Mouse (Mus musculus): ENCODE results near the gene Rp9. TPM values are rescaled to one million over a fixed set of nuclear protein-coding genes. Genes with fewer than 3 reads are reported as not detected.

Gene Rp9
- polyA plus RNA-seq, 1 experiment from 2014 or later: 68.3 TPM

DNA sequence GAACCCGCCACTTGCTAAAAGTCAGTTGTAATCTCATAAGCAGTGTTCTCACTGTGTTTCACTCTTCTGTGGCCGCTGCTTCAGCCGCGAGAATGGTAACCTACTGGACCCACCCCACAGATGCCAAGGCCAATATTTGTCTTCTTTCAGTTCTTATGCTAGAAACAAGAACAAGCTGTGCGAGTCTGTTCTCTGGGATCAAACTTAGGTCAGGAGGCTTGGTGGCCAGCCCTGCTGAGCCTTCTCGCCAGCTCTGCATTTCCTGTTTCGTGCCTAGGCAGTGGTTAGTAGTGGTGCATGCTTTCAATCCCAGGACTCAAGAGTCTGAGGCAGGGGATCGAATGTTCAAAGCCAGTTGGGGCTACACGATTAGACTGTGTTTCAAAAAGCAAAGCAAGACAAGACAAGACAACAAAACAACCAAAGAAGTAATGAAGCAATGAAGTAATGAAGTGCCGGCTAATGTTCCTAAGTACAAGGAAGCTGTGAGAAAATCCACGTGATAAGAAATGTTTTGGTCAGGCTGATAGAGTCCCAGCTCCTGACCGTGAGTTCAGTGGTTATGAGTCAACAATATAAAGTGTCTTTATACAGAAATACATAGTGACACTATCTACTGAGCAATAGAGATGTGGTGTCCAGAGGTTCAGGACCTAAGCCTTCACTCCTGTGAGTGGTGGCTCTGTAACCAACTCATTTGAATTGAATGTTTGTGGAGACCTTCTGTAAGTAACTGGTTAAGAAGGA, 15.2 kb upstream of the Rp9 start:
- Histone ChIP-seq H3K9ac (no peak overlapping the region), H3K27ac (no peak overlapping the region), H3K4me2 (no peak overlapping the region), H3K9me3 (no peaks in the 10 kb centered on the region), H3K27me3 (no peaks in the 10 kb centered on the region), H3K4me1 (no peaks in the 10 kb centered on the region), H3K36me3 (no peaks in the 10 kb centered on the region), H3K4me3 (no peak overlapping the region)
- no peak for ATAC-seq (ENCODE audit: insufficient number of reproducible peaks, insufficient read depth, low FRiP score, low TSS enrichment, low read depth)
- 80% methylated on average over 12 of the region's 12 CpGs for WGBS

DNA sequence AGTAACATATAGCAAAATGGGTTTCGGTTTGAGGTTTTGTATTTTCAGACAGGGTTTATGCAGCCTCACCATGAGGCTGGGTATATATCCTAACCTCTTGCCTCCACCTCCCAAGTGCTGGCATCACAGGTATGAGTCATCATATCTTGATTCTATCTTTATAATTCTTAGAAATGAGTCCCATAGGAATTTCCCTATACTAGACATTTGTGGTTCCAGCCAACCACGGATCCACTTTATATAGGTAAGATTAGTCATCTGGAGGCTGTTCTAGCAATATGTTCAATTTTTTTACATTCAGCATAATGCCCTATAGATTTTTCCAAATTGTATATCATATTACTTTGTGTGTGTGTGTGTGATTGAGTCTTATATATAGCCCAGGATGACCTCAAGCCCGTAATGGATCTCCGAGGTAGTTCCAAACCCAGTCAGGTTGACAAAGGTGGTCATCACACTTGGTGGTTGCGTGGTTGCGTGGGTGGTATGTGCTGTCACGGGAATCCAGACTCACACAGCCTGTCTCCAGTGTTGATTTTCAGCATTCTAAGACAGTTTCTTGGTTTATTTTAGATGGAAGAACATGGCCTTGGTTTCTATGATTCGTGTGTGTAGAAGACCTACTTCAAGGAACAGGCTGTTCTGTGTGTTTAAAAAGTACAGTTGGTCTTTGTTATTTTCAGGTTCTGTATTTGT, 14.5 kb upstream of the Rp9 start:
- Histone ChIP-seq H3K9ac (no peak overlapping the region), H3K27me3 (no peaks in the 10 kb centered on the region), H3K4me2 (no peak overlapping the region), H3K4me1 (no peaks in the 10 kb centered on the region), H3K27ac (no peak overlapping the region), H3K36me3 (no peaks in the 10 kb centered on the region), H3K9me3 (no peaks in the 10 kb centered on the region), H3K4me3 (no peak overlapping the region)
- 90% methylated on average over 8 of the region's 8 CpGs for WGBS
- ATAC-seq (ENCODE audit: insufficient number of reproducible peaks, insufficient read depth, low FRiP score, low TSS enrichment, low read depth): no peak

DNA sequence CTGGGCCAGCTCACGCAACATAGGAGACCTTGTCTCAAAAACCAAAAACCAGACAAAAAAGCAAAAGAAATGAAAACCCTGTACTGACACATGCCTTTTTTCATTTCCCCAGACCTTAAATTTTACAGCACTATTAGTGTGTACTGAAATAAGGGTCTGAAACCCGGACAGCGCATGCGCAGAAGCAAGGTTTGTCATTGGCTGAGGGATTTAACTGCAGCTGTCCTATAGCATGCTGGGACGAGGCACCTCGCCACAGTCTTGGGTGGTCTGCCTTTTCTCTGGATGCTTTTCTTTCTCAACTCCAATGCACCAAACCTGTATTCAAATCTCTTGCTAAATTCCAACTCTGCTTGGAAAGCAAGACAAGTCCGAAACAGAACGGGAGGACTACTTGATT, 9.4 kb upstream of the Rp9 start:
- ATAC-seq (ENCODE audit: insufficient number of reproducible peaks, insufficient read depth, low FRiP score, low TSS enrichment, low read depth): no peak

DNA sequence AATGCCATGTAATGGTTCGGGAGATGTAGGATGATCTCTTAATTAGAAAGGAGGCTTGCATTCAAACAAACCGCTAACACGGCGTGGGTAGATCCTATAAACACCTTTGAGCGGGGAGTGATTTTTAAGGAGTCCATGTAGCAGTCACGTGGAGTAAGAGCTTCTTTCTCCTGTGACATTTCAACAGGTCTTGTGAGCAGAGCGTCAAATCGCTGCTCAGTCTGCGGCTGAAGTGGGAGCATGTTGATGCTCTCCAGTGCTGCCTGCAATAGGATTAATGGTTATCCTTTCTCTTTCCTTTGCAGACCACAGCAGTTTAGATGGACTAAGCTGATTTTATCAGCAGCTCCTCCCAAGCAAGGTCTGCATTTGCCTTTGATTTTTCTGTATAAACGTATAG, 6.7 kb upstream of the Rp9 start:
- H3K4me3 ChIP-seq: peak overlapping the region; percentile 64
- H3K9me3 ChIP-seq: no peaks in the 10 kb centered on the region
- ATAC-seq (ENCODE audit: insufficient number of reproducible peaks, insufficient read depth, low FRiP score, low TSS enrichment, low read depth): no peak
- H3K27ac ChIP-seq: no peak overlapping the region; the same call in 1 of the 2 replicates
- H3K4me1 ChIP-seq: peaks cover 3% of the 10 kb centered on the region; the same call in 1 of the 2 replicates
- no peaks in the 10 kb centered on the region for H3K36me3 ChIP-seq
- H3K9ac ChIP-seq: peak overlapping the region; percentile 75
- 4% methylated on average over 10 of the region's 10 CpGs for whole genome bisulfite sequencing
- peak overlapping the region; percentile 73 for H3K4me2 ChIP-seq
- H3K27me3 ChIP-seq: no peaks in the 10 kb centered on the region

More for the DNA sequence above, 9.4 kb upstream of the Rp9 start:
- no peak overlapping the region for H3K4me3 ChIP-seq
- no peak overlapping the region for H3K27ac ChIP-seq
- H3K27me3 ChIP-seq: no peaks in the 10 kb centered on the region
- H3K9ac ChIP-seq: no peak overlapping the region
- no peaks in the 10 kb centered on the region for H3K36me3 ChIP-seq
- H3K4me2 ChIP-seq: no peak overlapping the region
- WGBS: 91% methylated on average over 8 of the region's 8 CpGs
- peaks cover 3% of the 10 kb centered on the region; the same call in 1 of the 2 replicates for H3K4me1 ChIP-seq
- H3K9me3 ChIP-seq: no peaks in the 10 kb centered on the region

DNA sequence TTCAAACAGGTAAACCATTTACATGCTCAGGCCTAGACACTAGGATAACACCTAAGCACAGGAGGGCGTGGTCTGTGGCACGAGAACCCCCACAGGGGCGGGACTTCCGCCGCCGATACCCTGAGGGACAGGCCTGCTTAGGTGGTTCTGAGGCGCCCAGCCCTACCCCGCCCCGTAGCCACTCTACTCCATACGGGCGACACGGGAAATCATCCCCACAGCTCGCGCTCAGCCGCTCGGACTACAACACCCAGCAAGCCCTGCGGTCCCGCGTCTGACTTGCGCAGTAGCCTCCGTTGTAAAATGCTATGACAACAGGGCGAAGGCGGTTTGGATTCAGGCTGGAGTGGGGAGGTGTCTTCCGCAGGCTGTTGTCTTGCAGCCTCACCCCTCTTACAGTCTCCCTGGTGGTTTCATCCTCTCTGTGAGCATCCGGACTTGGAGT, 5.9 kb upstream of the Rp9 start, which contains the start of gene Bbs9:
Gene Bbs9 (plus strand): TSS at position 292 of the 445 bp plus-strand sequence.
- peak within 1 kb of the TSS; percentile 73 for H3K4me2 ChIP-seq
- peak within 1 kb of the TSS; percentile 64 for H3K4me3 ChIP-seq
- no peaks in the 10 kb centered on the region for H3K27me3 ChIP-seq
- WGBS: under 1% methylated on average over 25 of the region's 25 CpGs
- H3K27ac ChIP-seq: peak within 1 kb of the TSS; percentile 72
- peaks cover 3% of the 10 kb centered on the region; the same call in 1 of the 2 replicates for H3K4me1 ChIP-seq
- no peaks in the 10 kb centered on the region for H3K9me3 ChIP-seq
- peak; percentile 99 for ATAC-seq (ENCODE audit: insufficient number of reproducible peaks, insufficient read depth, low FRiP score, low TSS enrichment, low read depth)
- H3K9ac ChIP-seq: peak within 1 kb of the TSS; percentile 75
- no peaks in the 10 kb centered on the region for H3K36me3 ChIP-seq

DNA sequence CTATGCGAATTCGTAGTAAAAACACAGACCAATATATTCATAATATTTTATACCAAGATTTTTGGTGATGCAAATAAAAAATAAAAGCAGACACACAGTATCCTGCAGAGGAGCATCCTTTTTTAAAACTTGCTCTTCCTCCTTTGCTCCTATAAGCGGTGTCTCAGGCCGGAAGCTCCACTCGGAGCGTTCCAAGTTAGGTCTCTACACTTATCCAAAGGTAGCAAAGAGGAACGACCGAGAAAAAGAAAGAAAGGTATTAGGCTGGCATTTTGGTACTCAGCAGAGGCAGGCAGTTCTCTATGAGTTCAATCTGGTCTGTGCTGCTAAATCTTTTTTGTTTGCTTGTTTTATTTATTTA, 664 bp downstream of the Rp9 start:
- Histone ChIP-seq H3K9me3 (no peaks in the 10 kb centered on the region), H3K27ac (no peak overlapping the region), H3K27me3 (no peaks in the 10 kb centered on the region), H3K4me2 (peak overlapping the region; percentile 74; the same call in 1 of the 2 replicates), H3K4me3 (no peak overlapping the region; the same call in 1 of the 2 replicates), H3K4me1 (peaks cover 3% of the 10 kb centered on the region; the same call in 1 of the 2 replicates), H3K9ac (no peak overlapping the region), H3K36me3 (peaks cover 6% of the 10 kb centered on the region)
- 77% methylated on average over 8 of the region's 8 CpGs for WGBS
- no peak for ATAC-seq (ENCODE audit: insufficient number of reproducible peaks, insufficient read depth, low FRiP score, low TSS enrichment, low read depth)

DNA sequence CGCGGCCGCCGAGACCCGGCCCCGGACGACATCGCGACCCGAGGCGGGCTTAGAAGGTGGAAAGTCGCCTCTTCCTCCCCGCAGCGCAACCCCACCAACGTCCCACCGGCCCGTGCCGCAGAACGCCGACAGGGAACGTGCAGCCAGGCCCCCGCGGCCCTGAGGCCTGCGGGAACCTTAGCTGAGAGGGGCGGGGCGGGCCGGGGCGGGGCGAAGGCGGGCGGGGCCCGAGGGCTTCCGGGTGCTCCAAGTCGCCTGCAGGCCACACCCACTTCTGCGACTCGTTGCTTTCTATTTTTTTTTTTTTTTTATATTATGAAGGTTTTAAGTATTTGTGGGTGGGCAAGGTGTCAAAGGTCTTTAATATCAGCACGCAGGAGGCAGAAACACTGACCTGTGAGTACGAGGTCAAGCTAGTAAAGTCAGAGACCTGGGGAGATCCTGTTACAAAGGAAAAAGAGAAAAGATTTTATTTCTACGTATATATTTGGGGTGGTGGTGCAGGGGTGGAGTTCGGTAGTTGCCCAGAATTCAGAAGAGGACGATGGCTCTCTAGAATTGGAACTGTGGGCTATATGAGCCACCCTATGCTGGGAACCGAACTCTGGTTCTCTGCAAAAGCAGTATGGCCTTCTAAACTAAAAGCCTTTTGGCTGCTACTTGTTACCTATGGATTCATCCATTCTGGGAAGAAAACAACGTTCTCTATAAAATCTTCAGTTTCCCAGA, 1.2 kb downstream of the Rp9 start:
- H3K4me2 ChIP-seq: peak overlapping the region; percentile 74
- H3K9me3 ChIP-seq: no peaks in the 10 kb centered on the region
- WGBS: 4% methylated on average over 37 of the region's 43 CpGs
- H3K36me3 ChIP-seq: peaks cover 9% of the 10 kb centered on the region
- peak; percentile 85 for ATAC-seq (ENCODE audit: insufficient number of reproducible peaks, insufficient read depth, low FRiP score, low TSS enrichment, low read depth)
- H3K9ac ChIP-seq: peak overlapping the region; percentile 93
- peaks cover 3% of the 10 kb centered on the region; the same call in 1 of the 2 replicates for H3K4me1 ChIP-seq
- peak overlapping the region; percentile 73 for H3K4me3 ChIP-seq
- peak overlapping the region; percentile 87 for H3K27ac ChIP-seq
- no peaks in the 10 kb centered on the region for H3K27me3 ChIP-seq

DNA sequence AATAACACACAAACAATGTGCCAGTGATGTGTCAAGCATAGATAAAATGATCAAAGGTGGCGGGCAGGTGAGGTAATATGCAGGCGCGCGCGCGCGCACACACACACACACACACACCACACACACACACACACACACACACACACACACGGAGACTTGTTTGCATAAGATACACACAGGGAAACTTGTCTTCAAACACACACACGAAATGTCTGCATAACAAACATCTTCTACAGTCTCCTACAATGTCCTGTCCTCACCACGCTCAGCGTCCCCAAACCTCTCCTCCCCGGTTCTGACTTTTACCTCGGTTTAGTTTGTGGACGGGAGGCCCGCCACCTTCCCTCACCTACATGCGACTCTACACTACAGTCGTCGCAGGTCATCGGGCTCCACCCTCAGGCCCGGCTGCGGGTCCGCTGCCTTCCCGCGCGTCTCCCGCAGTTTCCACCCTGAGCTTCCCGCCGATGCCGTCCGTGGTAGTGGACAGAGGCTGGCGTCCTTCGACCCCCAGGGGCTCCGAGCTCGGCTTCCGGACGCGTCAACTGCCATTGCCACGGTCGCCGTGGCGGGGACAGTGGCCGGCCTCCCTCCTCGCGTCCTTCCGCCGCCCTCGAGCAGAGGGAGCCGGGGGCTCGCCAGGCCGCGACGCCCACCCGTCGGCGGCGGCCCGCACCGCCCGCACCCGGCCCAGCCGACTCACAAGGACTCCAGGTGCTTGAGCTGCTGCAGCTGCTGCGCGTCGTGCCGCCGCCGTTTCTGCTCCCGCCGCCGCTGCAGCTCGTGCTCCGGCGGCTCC, 2.0 kb downstream of the Rp9 start:
- Histone ChIP-seq H3K36me3 (peaks cover 15% of the 10 kb centered on the region), H3K27ac (peak overlapping the region; percentile 87), H3K9me3 (no peaks in the 10 kb centered on the region), H3K4me2 (peak overlapping the region; percentile 74), H3K9ac (peak overlapping the region; percentile 93), H3K4me3 (peak overlapping the region; percentile 73), H3K4me1 (peaks cover 3% of the 10 kb centered on the region; the same call in 1 of the 2 replicates), H3K27me3 (no peaks in the 10 kb centered on the region)
- WGBS: under 1% methylated on average over 73 of the region's 73 CpGs
- ATAC-seq (ENCODE audit: insufficient number of reproducible peaks, insufficient read depth, low FRiP score, low TSS enrichment, low read depth): peak; percentile 35; the same call in 1 of the 2 replicates

DNA sequence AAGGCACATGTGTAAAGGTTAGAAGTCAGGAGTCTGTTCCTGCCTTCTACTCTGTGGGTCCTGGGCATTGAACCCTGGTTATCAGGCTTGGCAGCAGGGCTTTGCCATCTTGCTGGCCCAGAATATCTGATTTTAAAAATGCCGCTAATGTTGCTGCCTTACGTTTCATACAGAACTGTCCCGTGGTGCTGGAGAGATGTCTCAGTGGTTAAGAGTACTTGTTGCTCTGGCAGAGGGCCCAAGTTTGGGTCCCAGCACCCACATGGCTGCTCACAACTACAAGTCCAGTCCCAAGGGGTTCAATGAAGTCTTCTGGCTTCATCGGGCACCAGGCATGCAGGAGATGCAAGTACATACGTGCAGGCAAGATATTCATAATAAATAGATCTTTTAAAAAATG, 3.3 kb downstream of the Rp9 start:
- WGBS: 94% methylated on average over 5 of the region's 5 CpGs
- H3K27ac ChIP-seq: no peak overlapping the region

DNA sequence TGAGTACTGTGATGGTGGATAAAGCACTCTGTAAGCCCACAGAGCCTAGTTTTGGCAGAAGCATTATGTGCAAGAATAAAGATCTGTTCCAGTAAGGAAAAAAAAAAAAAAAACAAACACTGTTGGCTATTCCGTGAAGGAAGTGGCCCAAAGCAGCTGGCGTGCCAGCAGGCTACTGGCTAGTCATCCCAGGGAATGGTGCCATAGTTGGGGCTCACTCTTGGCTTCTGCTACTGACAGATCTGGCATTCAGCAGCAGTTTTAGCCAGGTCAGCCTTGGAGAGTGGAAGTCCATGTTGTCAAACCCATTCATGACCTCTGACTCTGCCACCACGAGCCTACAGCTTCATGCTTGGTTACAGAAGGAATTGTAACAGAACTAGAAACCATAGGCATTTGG, 7.6 kb downstream of the Rp9 start:
- no peak overlapping the region for H3K4me3 ChIP-seq
- H3K36me3 ChIP-seq: peaks cover 35% of the 10 kb centered on the region

More for the DNA sequence above, 3.3 kb downstream of the Rp9 start:
- Histone ChIP-seq H3K4me3 (no peak overlapping the region), H3K27me3 (no peaks in the 10 kb centered on the region), H3K4me1 (peaks cover 3% of the 10 kb centered on the region; the same call in 1 of the 2 replicates), H3K4me2 (no peak overlapping the region), H3K9me3 (no peaks in the 10 kb centered on the region), H3K9ac (no peak overlapping the region), H3K36me3 (peaks cover 19% of the 10 kb centered on the region)
- no peak for ATAC-seq (ENCODE audit: insufficient number of reproducible peaks, insufficient read depth, low FRiP score, low TSS enrichment, low read depth)

More for the DNA sequence above, 7.6 kb downstream of the Rp9 start:
- Histone ChIP-seq H3K27me3 (no peaks in the 10 kb centered on the region), H3K9me3 (no peaks in the 10 kb centered on the region), H3K4me2 (no peak overlapping the region), H3K9ac (no peak overlapping the region), H3K27ac (no peak overlapping the region), H3K4me1 (no peaks in the 10 kb centered on the region)
- no peak for ATAC-seq (ENCODE audit: insufficient number of reproducible peaks, insufficient read depth, low FRiP score, low TSS enrichment, low read depth)
- 96% methylated on average over 3 of the region's 3 CpGs for WGBS
